Mouse (Mus musculus) megakaryocyte, embryonic 14.5 days (primary cell): ENCODE measurements around the gene Msi1.
"Not testable (repeated sequence)": the region's sequence is repeated elsewhere in the genome, so short reads cannot be mapped to it uniquely, and the experiment has no call there.

ENCODE experiments used
- FLI1 ChIP-seq: IDR thresholded peaks from 2 replicates; pipeline ENCODE4 v1.6.1; 2012; ENCODE audit warnings: low read length, inconsistent platforms, mixed read lengths
- GATA1 ChIP-seq: IDR thresholded peaks from 3 replicates; pipeline ENCODE4 v1.6.1; 2012; ENCODE audit warnings: mixed read lengths, low read length, inconsistent platforms, borderline replicate concordance

- not testable (repeated sequence) for TF ChIP-seq GATA1, FLI1
Observed at GRCm38 (mm10) chr5:115442663-115443062, 13.3 kb downstream of the Msi1 start.
